Mouse (Mus musculus) mouse trophoblast stem cell (cell line): ENCODE measurements around the gene Srrm4.

Experiments used
- in situ Hi-C, 2 experiments: fragments of 300-500 bp; cut with MseI, MboI; formaldehyde crosslinking; loops; 2 replicates in 1 of 2; 3 replicates in 1 of 2; pipeline ENCODE4 v1.15.1; 2025

Srrm4 gene

GRCm38 (mm10) chr5:116491794-116492420 lies 99.7 kb downstream of the Srrm4 start:
- in situ Hi-C loops = no loop called here

- in situ Hi-C loops = no loop called here
These were observed 100.8 kb downstream of the Srrm4 start for GRCm38 (mm10) chr5:116490826-116491225.

- in situ Hi-C loops = no loop called here
These were observed 102.0 kb downstream of the Srrm4 start for GRCm38 (mm10) chr5:116489621-116490020.

GRCm38 (mm10) chr5:116486135-116486534 lies 105.5 kb downstream of the Srrm4 start:
- in situ Hi-C loops = no loop called here

- in situ Hi-C loops = no loop called here
These were observed 106.5 kb downstream of the Srrm4 start for GRCm38 (mm10) chr5:116485069-116485468.

- in situ Hi-C loops = no loop called here
These were observed 107.4 kb downstream of the Srrm4 start for GRCm38 (mm10) chr5:116484236-116484635.

- in situ Hi-C loops = loop anchor here in 1 of 2 experiments (10.0 kb wide), 1 partner anchor 254 kb away; no protein-coding TSS in a partner anchor
These were observed 112.8 kb downstream of the Srrm4 start for GRCm38 (mm10) chr5:116478607-116479371.

GRCm38 (mm10) chr5:116476006-116476405 lies 115.6 kb downstream of the Srrm4 start:
- in situ Hi-C loops = loop anchor here in 1 of 2 experiments (10.0 kb wide), 1 partner anchor 251 kb away; no protein-coding TSS in a partner anchor

- in situ Hi-C loops = no loop called here
These were observed 130.1 kb downstream of the Srrm4 start for GRCm38 (mm10) chr5:116461354-116462042.

GRCm38 (mm10) chr5:116459970-116460369 lies 131.6 kb downstream of the Srrm4 start:
- in situ Hi-C loops = no loop called here

GRCm38 (mm10) chr5:116457791-116458190 lies 133.8 kb downstream of the Srrm4 start:
- in situ Hi-C loops = no loop called here

- in situ Hi-C loops = no loop called here
These were observed 134.7 kb downstream of the Srrm4 start for GRCm38 (mm10) chr5:116456796-116457515.

GRCm38 (mm10) chr5:116453401-116453851 lies 138.2 kb downstream of the Srrm4 start:
- in situ Hi-C loops = no loop called here

- in situ Hi-C loops = no loop called here
These were observed 140.7 kb downstream of the Srrm4 start for GRCm38 (mm10) chr5:116450901-116451300.

GRCm38 (mm10) chr5:116449522-116450225 lies 141.9 kb downstream of the Srrm4 start:
- in situ Hi-C loops = no loop called here

- in situ Hi-C loops = no loop called here
These were observed 143.0 kb downstream of the Srrm4 start for GRCm38 (mm10) chr5:116448409-116449191.

- in situ Hi-C loops = no loop called here
These were observed 143.7 kb downstream of the Srrm4 start for GRCm38 (mm10) chr5:116447821-116448350.

GRCm38 (mm10) chr5:116446552-116446951 lies 145.1 kb downstream of the Srrm4 start:
- in situ Hi-C loops = no loop called here

- in situ Hi-C loops = no loop called here
These were observed 145.8 kb downstream of the Srrm4 start for GRCm38 (mm10) chr5:116445634-116446367.
